Mouse (Mus musculus) liver, embryonic 16.5 days (tissue): ENCODE measurements around the gene Olfr767. TPM values are rescaled to one million over a fixed set of nuclear protein-coding genes. Genes with fewer than 3 reads are reported as not detected.

Experiments used
- ATAC-seq: fragments of 200-750 bp; cut with Nextera tagmentation; 2 replicates; pipeline ENCODE4 v1.8.0; 2017; ENCODE audit warnings: low read depth, mild to moderate bottlenecking, moderate number of reproducible peaks, moderate library complexity
- H3K27ac ChIP-seq: fragments of 300-500 bp; sonication (generic); 2 replicates; pipeline ENCODE4 v1.5.1; 2014; ENCODE audit warnings: mild to moderate bottlenecking, low read length
- H3K27me3 ChIP-seq: fragments of 300-500 bp; sonication (generic); 2 replicates; pipeline ENCODE4 v1.6.1; 2014; ENCODE audit warnings: low read depth, low read length, mixed read lengths; ENCODE audit not compliant: control insufficient read depth, insufficient read depth
- H3K36me3 ChIP-seq: fragments of 300-500 bp; sonication (generic); 2 replicates; pipeline ENCODE4 v1.6.1; 2014; ENCODE audit warnings: mild to moderate bottlenecking; ENCODE audit not compliant: control insufficient read depth, insufficient read depth
- H3K4me1 ChIP-seq: fragments of 300-500 bp; sonication (generic); 2 replicates; pipeline ENCODE4 v1.6.1; 2014; ENCODE audit warnings: low read depth, low read length, mixed read lengths; ENCODE audit not compliant: control insufficient read depth
- H3K4me2 ChIP-seq: fragments of 300-500 bp; sonication (generic); 2 replicates; pipeline ENCODE4 v1.6.1; 2014; ENCODE audit warnings: low read depth, low read length, mixed read lengths
- H3K4me3 ChIP-seq: fragments of 300-500 bp; sonication (generic); 2 replicates; pipeline ENCODE4 v1.5.1; 2014; ENCODE audit warnings: low read depth, mild to moderate bottlenecking, low read length
- H3K9ac ChIP-seq: fragments of 300-500 bp; sonication (generic); 2 replicates; pipeline ENCODE4 v1.6.1; 2014; ENCODE audit warnings: low read depth, low read length
- H3K9me3 ChIP-seq: fragments of 300-500 bp; sonication (generic); replicated peaks from 2 replicates; pipeline ENCODE4 v1.6.1; 2016; ENCODE audit warnings: low read length; ENCODE audit not compliant: control insufficient read depth
- WGBS: fragments of 180-500 bp; shearing (Covaris S2); extraction: QIAGEN DNeasy Blood & Tissue Kit; methylation state at CpG from one replicate; pipeline ENCODE4 v1.1.7; 2014; ENCODE audit not compliant: insufficient replicate concordance; 5-methylcytosine and 5-hydroxymethylcytosine counted together
- polyA plus RNA-seq: library from polyadenylated mRNA; unstranded; fragments of >200 nt; fragmentation: Nextera tagmentation; extraction: Ambion mirVana; gene quantifications from 2 replicates; pipeline ENCODE4 v1.2.1, GENCODE M21; 2015

Olfr767 gene
- polyA plus RNA-seq, 1 experiment from 2014 or later, result not detected

DNA sequence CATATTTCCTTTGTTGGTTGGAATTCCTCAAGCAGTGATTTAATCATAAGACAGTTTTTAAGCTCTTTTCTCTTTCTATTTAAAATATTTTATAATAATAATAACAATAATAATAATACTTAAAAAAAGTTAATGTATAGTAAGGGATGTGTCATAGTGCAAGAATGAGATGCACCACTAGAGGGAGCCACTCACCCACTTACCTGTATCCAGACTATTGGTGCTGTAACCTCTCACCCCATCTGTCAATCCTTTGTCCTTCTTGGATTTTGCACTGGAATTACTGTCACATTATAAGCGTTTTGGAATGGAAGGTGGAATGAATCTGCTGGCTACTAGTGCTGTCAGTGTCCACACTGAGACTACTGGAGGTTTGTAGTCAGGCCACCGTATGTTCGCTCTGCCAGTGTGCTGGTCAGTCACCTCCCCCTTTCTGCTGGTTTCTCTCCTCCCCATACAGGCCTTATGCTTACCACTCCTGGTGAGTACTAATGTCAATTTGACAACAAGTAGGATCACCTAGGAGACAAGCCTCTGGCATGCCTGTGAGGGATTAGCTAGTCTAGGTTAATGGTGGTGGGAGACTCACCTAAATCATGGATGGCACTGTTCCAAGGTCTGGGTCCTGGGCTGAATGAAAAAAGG lies 56.6 kb downstream of the Olfr767 start:
- Histone ChIP-seq H3K27ac (no peak overlapping the region), H3K9me3 (no peaks in the 10 kb centered on the region), H3K9ac (no peak overlapping the region), H3K4me2 (no peak overlapping the region), H3K4me1 (no peaks in the 10 kb centered on the region), H3K27me3 (no peaks in the 10 kb centered on the region), H3K4me3 (no peak overlapping the region), H3K36me3 (no peaks in the 10 kb centered on the region)
- WGBS, result 53% methylated on average over 3 of the region's 3 CpGs
- ATAC-seq, result no peak

Other genes starting within 250 kb of the Olfr767 start
- gene Gdf11, start 191.2 kb downstream of the Olfr767 start, polyA plus RNA-seq, result 0.16 and 0.22 TPM in 2 replicates
- 97.4 and 109 TPM in 2 replicates for gene Cd63, start 181.9 kb downstream of the Olfr767 start, polyA plus RNA-seq
- gene Rdh5, start 160.0 kb downstream of the Olfr767 start, polyA plus RNA-seq, result 20.8 and 21.9 TPM in 2 replicates
- gene Bloc1s1, start 158.9 kb downstream of the Olfr767 start, polyA plus RNA-seq, result 92.8 and 96.6 TPM in 2 replicates
- 0.39 and 0.83 TPM in 2 replicates for gene Itga7, start 149.1 kb downstream of the Olfr767 start, polyA plus RNA-seq
- 0.22 TPM in 1 of 2 replicates, not detected in the other for gene Mettl7b, start 121.9 kb downstream of the Olfr767 start, polyA plus RNA-seq
- gene Olfr9, start 93.5 kb downstream of the Olfr767 start, polyA plus RNA-seq, result not detected in 2 replicates
- gene Olfr763, start 72.1 kb downstream of the Olfr767 start, polyA plus RNA-seq, result not detected in 2 replicates
- gene Olfr764-ps1, start 43.0 kb downstream of the Olfr767 start, polyA plus RNA-seq, result not detected in 2 replicates
- gene Olfr765, start 32.9 kb downstream of the Olfr767 start, polyA plus RNA-seq, result not detected in 2 replicates
- not detected in 2 replicates for gene Olfr766-ps1, start 13.9 kb downstream of the Olfr767 start, polyA plus RNA-seq
- gene Olfr768, start 16.5 kb upstream of the Olfr767 start, polyA plus RNA-seq, result not detected in 2 replicates
- not detected in 2 replicates for gene Olfr769, start 35.0 kb upstream of the Olfr767 start, polyA plus RNA-seq
- gene Olfr770, start 56.1 kb upstream of the Olfr767 start, polyA plus RNA-seq, result not detected in 2 replicates
- gene Olfr771, start 81.8 kb upstream of the Olfr767 start, polyA plus RNA-seq, result not detected in 2 replicates
- not detected in 2 replicates for gene Olfr772, start 95.0 kb upstream of the Olfr767 start, polyA plus RNA-seq
- gene Olfr773, start 104.5 kb upstream of the Olfr767 start, polyA plus RNA-seq, result not detected in 2 replicates
- not detected in 2 replicates for gene Olfr774, start 153.3 kb upstream of the Olfr767 start, polyA plus RNA-seq
- not detected in 2 replicates for gene Olfr775, start 165.5 kb upstream of the Olfr767 start, polyA plus RNA-seq
- gene Olfr776, start 176.2 kb upstream of the Olfr767 start, polyA plus RNA-seq, result not detected in 2 replicates
- not detected in 2 replicates for gene Olfr777, start 188.6 kb upstream of the Olfr767 start, polyA plus RNA-seq
- gene Olfr780, start 235.2 kb upstream of the Olfr767 start, polyA plus RNA-seq, result not detected in 2 replicates
- gene Olfr781, start 245.9 kb upstream of the Olfr767 start, polyA plus RNA-seq, result not detected in 2 replicates